Mouse (Mus musculus) cortical plate, adult 2 months (tissue): ENCODE results near the gene Rps26.
"Not testable (repeated sequence)": the region's sequence is repeated elsewhere in the genome, so short reads cannot be mapped to it uniquely, and the experiment has no call there.

Source experiments
- CTCF ChIP-seq: fragments of 200-500 bp; IDR thresholded peaks from 2 replicates; pipeline ENCODE4 v1.5.1; 2011; ENCODE audit warnings: mild to moderate bottlenecking, control low read depth, low read length; ENCODE audit not compliant: insufficient read depth; ENCODE audit errors: extremely low read depth
- POLR2A ChIP-seq: fragments of 200-500 bp; IDR thresholded peaks from 2 replicates; pipeline ENCODE4 v1.6.1; 2011; ENCODE audit warnings: mild to moderate bottlenecking, low read length, control low read depth; ENCODE audit not compliant: insufficient read depth; ENCODE audit errors: extremely low read depth

DNA sequence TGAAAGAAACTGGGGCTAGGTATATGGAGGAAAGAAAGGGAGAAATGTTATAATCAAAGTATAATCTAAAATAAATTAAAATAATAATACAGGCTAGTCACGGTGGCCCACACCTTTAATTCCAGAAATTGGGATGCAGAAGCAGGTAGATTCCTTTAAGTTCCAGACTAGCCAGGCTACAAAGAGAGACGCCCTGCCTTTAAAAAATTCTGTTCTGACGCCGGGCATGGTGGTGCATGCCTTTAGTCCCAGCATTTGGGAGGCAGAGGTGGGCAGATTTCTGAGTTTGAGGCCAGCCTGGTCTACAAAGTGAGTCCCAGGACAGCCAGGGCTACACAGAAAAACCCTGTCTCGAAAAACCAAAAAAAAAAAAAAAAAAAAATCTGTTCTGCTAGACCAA lies 3.8 kb upstream of the Rps26 start:
- TF ChIP-seq CTCF, POLR2A: not testable (repeated sequence)
